Mouse (Mus musculus): ENCODE measurements around the gene Dapk1.

GRCm38 (mm10) chr13:60716107-60716506, 114.4 kb downstream of the Dapk1 start:
- no peak for TF ChIP-seq CTCF (IDR thresholded peaks at IDR 0.05; ENCODE audit: low read depth)
- no peak for TF ChIP-seq EP300 (IDR thresholded peaks at IDR 0.05; ENCODE audit: low read depth)
